Mouse (Mus musculus) cerebellum, adult 2 months (tissue): ENCODE measurements around the gene Tpk1. TPM values are rescaled to one million over a fixed set of nuclear protein-coding genes. Genes with fewer than 3 reads are reported as not detected.

Source experiments
- DNase-seq, 2 experiments: peaks; one replicate each; pipeline ENCODE4 v3.0.0; 2021
- H3K27ac ChIP-seq: fragments of 200-500 bp; 2 replicates; pipeline ENCODE4 v1.5.1; 2012; ENCODE audit warnings: low read length, control low read depth, inconsistent platforms; ENCODE audit not compliant: insufficient read depth
- H3K27me3 ChIP-seq: fragments of 200-500 bp; 2 replicates; pipeline ENCODE4 v1.6.1; 2012; ENCODE audit warnings: inconsistent platforms, mild to moderate bottlenecking, low read length, moderate library complexity; ENCODE audit not compliant: control insufficient read depth, insufficient read depth
- H3K4me1 ChIP-seq: fragments of 200-500 bp; 2 replicates; pipeline ENCODE4 v1.6.1; 2011; ENCODE audit warnings: low read length; ENCODE audit not compliant: control insufficient read depth, insufficient read depth
- H3K4me3 ChIP-seq: fragments of 200-500 bp; replicated peaks from 2 replicates; pipeline ENCODE3; 2011; ENCODE audit warnings: mild to moderate bottlenecking, low read depth, low read length, control low read depth; ENCODE audit not compliant: insufficient read depth
- CTCF ChIP-seq: fragments of 200-500 bp; IDR thresholded peaks from 2 replicates; pipeline ENCODE4 v1.5.1; 2011; ENCODE audit warnings: low read depth, mild to moderate bottlenecking, control low read depth, low read length, moderate library complexity, borderline replicate concordance; ENCODE audit not compliant: insufficient read depth
- POLR2A ChIP-seq: fragments of 200-500 bp; IDR thresholded peaks from 2 replicates; pipeline ENCODE4 v1.6.1; 2011; ENCODE audit warnings: low read length, control low read depth, borderline replicate concordance; ENCODE audit not compliant: insufficient read depth
- WGBS: fragments of 180-500 bp; shearing (Covaris S2); methylation state at CpG from one replicate; pipeline ENCODE4 v1.1.7; 2018; 5-methylcytosine and 5-hydroxymethylcytosine counted together
- polyA plus RNA-seq: library from polyadenylated mRNA; depleted of rRNA; stranded (reverse); fragments of >200 nt; gene quantifications from 2 replicates; pipeline ENCODE4 v1.2.3, GENCODE M21; 2012

Tpk1 gene
- polyA plus RNA-seq, 1 experiment: 5.0 TPM

GRCm38 (mm10) chr6:43674986-43675760 is 9.1 kb upstream of the Tpk1 start:
- Histone ChIP-seq H3K4me3 (no peak overlapping the region), H3K27ac (no peak overlapping the region), H3K4me1 (no peaks in the 10 kb centered on the region), H3K27me3 (no peaks in the 10 kb centered on the region)
- no peak for DNase-seq
- 67% methylated on average over 3 of the region's 3 CpGs for WGBS
- TF ChIP-seq CTCF (no peak), POLR2A (no peak)

GRCm38 (mm10) chr6:43670939-43671338 is 4.9 kb upstream of the Tpk1 start:
- WGBS: 89% methylated on average over 2 of the region's 2 CpGs
- no peak for DNase-seq

GRCm38 (mm10) chr6:43667681-43668080 is 1.6 kb upstream of the Tpk1 start:
- no peaks in the 10 kb centered on the region for H3K27me3 ChIP-seq
- 95% methylated on average over 2 of the region's 2 CpGs for WGBS
- no peak overlapping the region for H3K27ac ChIP-seq

More at GRCm38 (mm10) chr6:43670939-43671338, 4.9 kb upstream of the Tpk1 start:
- Histone ChIP-seq H3K4me1 (no peaks in the 10 kb centered on the region; the same call in 1 of the 2 replicates), H3K4me3 (no peak overlapping the region), H3K27ac (no peak overlapping the region), H3K27me3 (no peaks in the 10 kb centered on the region)
- TF ChIP-seq POLR2A (no peak), CTCF (no peak)

GRCm38 (mm10) chr6:43666611-43667400 is 728 bp upstream of the Tpk1 start:
- no peak for TF ChIP-seq POLR2A
- no peak for TF ChIP-seq CTCF
- 49% methylated on average over 7 of the region's 7 CpGs for WGBS

More at GRCm38 (mm10) chr6:43667681-43668080, 1.6 kb upstream of the Tpk1 start:
- H3K4me3 ChIP-seq: no peak overlapping the region
- H3K4me1 ChIP-seq: peaks cover 3% of the 10 kb centered on the region; the same call in 1 of the 2 replicates
- no peak for DNase-seq
- no peak for TF ChIP-seq CTCF
- no peak for TF ChIP-seq POLR2A

GRCm38 (mm10) chr6:43661822-43662221 is 4.3 kb downstream of the Tpk1 start:
- H3K27me3 ChIP-seq: no peaks in the 10 kb centered on the region
- no peak overlapping the region for H3K4me3 ChIP-seq
- WGBS: 92% methylated on average over 2 of the region's 2 CpGs
- no peak for DNase-seq
- TF ChIP-seq CTCF (no peak), POLR2A (no peak)
- no peak overlapping the region for H3K27ac ChIP-seq
- H3K4me1 ChIP-seq: peaks cover 3% of the 10 kb centered on the region; the same call in 1 of the 2 replicates

More at GRCm38 (mm10) chr6:43666611-43667400, 728 bp upstream of the Tpk1 start:
- H3K4me3 ChIP-seq: no peak overlapping the region
- H3K27ac ChIP-seq: peak overlapping the region; percentile 55; the same call in 1 of the 2 replicates
- peak in 1 of 2 experiments; percentile 55 for DNase-seq
- peaks cover 3% of the 10 kb centered on the region; the same call in 1 of the 2 replicates for H3K4me1 ChIP-seq
- H3K27me3 ChIP-seq: no peaks in the 10 kb centered on the region

- DNase-seq: no peak
- Histone ChIP-seq H3K27ac (no peak overlapping the region), H3K4me3 (no peak overlapping the region), H3K27me3 (no peaks in the 10 kb centered on the region), H3K4me1 (no peaks in the 10 kb centered on the region)
- 84% methylated on average over 4 of the region's 4 CpGs for whole genome bisulfite sequencing
- TF ChIP-seq POLR2A: no peak
- TF ChIP-seq CTCF: no peak
These were observed 7.8 kb downstream of the Tpk1 start for GRCm38 (mm10) chr6:43658290-43658689.

- Histone ChIP-seq H3K27me3 (no peaks in the 10 kb centered on the region), H3K4me1 (no peaks in the 10 kb centered on the region), H3K4me3 (no peak overlapping the region), H3K27ac (no peak overlapping the region)
- TF ChIP-seq POLR2A (no peak), CTCF (no peak)
- WGBS: 89% methylated on average over 3 of the region's 3 CpGs
- no peak for DNase-seq
These were observed 8.2 kb downstream of the Tpk1 start for GRCm38 (mm10) chr6:43657845-43658244.
